Mouse (Mus musculus): Measurements from ENCODE around the gene Zbtb25. TPM values are rescaled to one million over a fixed set of nuclear protein-coding genes. Genes with fewer than 3 reads are reported as not detected.

Zbtb25 gene
- polyA plus RNA-seq, 1 experiment from 2014 or later, result 15.7 TPM

DNA sequence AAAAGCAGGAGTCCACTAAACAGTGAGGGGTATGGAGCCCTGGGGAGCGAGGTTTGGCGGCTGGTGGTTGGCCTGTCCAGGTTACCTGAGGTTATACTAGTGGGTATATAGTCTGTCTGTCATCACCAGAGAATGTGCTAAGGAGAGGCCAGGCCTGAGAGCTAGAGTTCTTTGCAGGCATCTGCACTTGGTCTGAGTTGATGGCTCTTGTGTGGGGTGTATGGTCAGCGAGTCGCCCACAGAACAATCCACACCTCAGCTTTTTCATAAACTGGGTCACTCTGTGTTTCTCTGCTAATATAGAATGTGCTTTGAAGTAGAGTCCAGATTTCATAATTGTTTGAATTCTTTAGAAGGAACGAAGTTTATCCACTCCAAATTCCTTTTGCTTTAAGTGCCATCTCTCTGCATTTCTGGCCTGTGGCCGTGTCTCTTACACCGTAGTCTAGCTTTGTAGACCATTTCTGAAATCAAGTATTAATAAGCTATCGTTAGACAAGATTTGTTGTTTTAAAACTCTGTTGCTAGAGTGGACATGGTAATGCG is 70.0 kb downstream of the Zbtb25 start:
- H3K4me2 ChIP-seq (ENCODE audit: low read length), result no peak overlapping the region

GRCm38 (mm10) chr12:76297830-76298229 is 71.6 kb downstream of the Zbtb25 start:
- H3K27ac ChIP-seq (ENCODE audit: low read length), result no peak overlapping the region
- no peak for ATAC-seq

More for the DNA sequence above, 70.0 kb downstream of the Zbtb25 start:
- WGBS, result 98% methylated on average over 9 of the region's 9 CpGs
- Histone ChIP-seq H3K36me3 (ENCODE audit: control insufficient read depth, insufficient read depth, low read length) (peaks cover 9% of the 10 kb centered on the region; the same call in 1 of the 2 replicates), H3K9me3 (replicated peaks; ENCODE audit: control insufficient read depth, low read length, poor library complexity, severe bottlenecking) (no peaks in the 10 kb centered on the region), H3K4me3 (ENCODE audit: low read depth, low read length) (no peak overlapping the region), H3K27ac (ENCODE audit: low read length) (no peak overlapping the region), H3K27me3 (ENCODE audit: control insufficient read depth, insufficient read depth, low read depth, low read length) (no peaks in the 10 kb centered on the region), H3K9ac (ENCODE audit: low read depth, low read length) (no peak overlapping the region), H3K4me1 (ENCODE audit: control insufficient read depth, insufficient read depth, low read length) (no peaks in the 10 kb centered on the region)
- ATAC-seq, result no peak

More at GRCm38 (mm10) chr12:76297830-76298229, 71.6 kb downstream of the Zbtb25 start:
- WGBS, result 87% methylated on average over 5 of the region's 5 CpGs
- Histone ChIP-seq H3K4me3 (ENCODE audit: low read depth, low read length) (no peak overlapping the region), H3K4me2 (ENCODE audit: low read length) (no peak overlapping the region), H3K4me1 (ENCODE audit: control insufficient read depth, insufficient read depth, low read length) (no peaks in the 10 kb centered on the region), H3K36me3 (ENCODE audit: control insufficient read depth, insufficient read depth, low read length) (peaks cover 9% of the 10 kb centered on the region; the same call in 1 of the 2 replicates), H3K9me3 (replicated peaks; ENCODE audit: control insufficient read depth, low read length, poor library complexity, severe bottlenecking) (no peaks in the 10 kb centered on the region), H3K27me3 (ENCODE audit: control insufficient read depth, insufficient read depth, low read depth, low read length) (no peaks in the 10 kb centered on the region), H3K9ac (ENCODE audit: low read depth, low read length) (no peak overlapping the region)

Other genes with a start within 250 kb of the Zbtb25 start
- gene Esr2, start 192.3 kb downstream of the Zbtb25 start, polyA plus RNA-seq (2015; fragmentation: Nextera tagmentation; extraction: Ambion mirVana), result 0.26 and 0.44 TPM in 2 replicates
- not detected in 2 replicates for gene Tex21, start 122.9 kb downstream of the Zbtb25 start, polyA plus RNA-seq (2015; fragmentation: Nextera tagmentation; extraction: Ambion mirVana)
- 28.2 and 35.2 TPM in 2 replicates for gene Mthfd1, start 114.3 kb downstream of the Zbtb25 start, polyA plus RNA-seq (2015; fragmentation: Nextera tagmentation; extraction: Ambion mirVana)
- gene Akap5, start 44.7 kb downstream of the Zbtb25 start, polyA plus RNA-seq (2015; fragmentation: Nextera tagmentation; extraction: Ambion mirVana), result 10.6 and 11.6 TPM in 2 replicates
- gene Zbtb1, start 664 bp upstream of the Zbtb25 start, polyA plus RNA-seq (2015; fragmentation: Nextera tagmentation; extraction: Ambion mirVana), result 3.1 and 3.4 TPM in 2 replicates
- gene Hspa2, start 34.6 kb upstream of the Zbtb25 start, polyA plus RNA-seq (2015; fragmentation: Nextera tagmentation; extraction: Ambion mirVana), result 6.2 and 7.6 TPM in 2 replicates
- 1.3 and 1.9 TPM in 2 replicates for gene Ppp1r36, start 47.9 kb upstream of the Zbtb25 start, polyA plus RNA-seq (2015; fragmentation: Nextera tagmentation; extraction: Ambion mirVana)
- 0.93 and 1.3 TPM in 2 replicates for gene Plekhg3, start 161.3 kb upstream of the Zbtb25 start, polyA plus RNA-seq (2015; fragmentation: Nextera tagmentation; extraction: Ambion mirVana)